9 mouse cellular contexts compared by ENCODE assay signal in genomic region chr8:106022483-106022882, GRCm38 (mm10). TPM values are rescaled to one million over a fixed set of nuclear protein-coding genes. Genes with fewer than 3 reads are reported as not detected.
A peak's percentile ranks its signal among the peaks of the same experiment; 100 is the strongest.
DNase-seq lines count a peak whose midpoint lies in the region; ATAC-seq and TF ChIP-seq lines count a peak whose summit lies in the region.
"Had no signal": no experiment of that assay in that cellular context is flagged by ENCODE, and none has a peak within 500 bp of the region (broad histone marks: within the 10 kb centered on the region; RNA-seq: fewer than 3 reads in every experiment).

No protein-coding gene starts in this region.

- H3K27ac ChIP-seq in ES-Bruce4 (ENCODE audit: insufficient read depth, low read length), result no peak overlapping the region
- H3K27ac ChIP-seq in bone marrow, adult 2 months (ENCODE audit: control insufficient read depth, insufficient read depth, low read depth, low read length, poor library complexity), result no peak overlapping the region
- no peak overlapping the region for H3K27ac ChIP-seq in embryonic facial prominence, embryonic 14.5 days (replicated peaks; ENCODE audit: low read depth, low read length)
- H3K27ac ChIP-seq in heart, embryonic 10.5 days, result no peak overlapping the region
- H3K27ac ChIP-seq in layer of hippocampus, adult 2 months, result no peak overlapping the region
- no peak overlapping the region for H3K27ac ChIP-seq in lung, embryonic 16.5 days (ENCODE audit: low read length)
- H3K27ac ChIP-seq: limb, embryonic 13.5 days had no signal

- TF ChIP-seq EP300 in ES-Bruce4 (IDR thresholded peaks at IDR 0.05; ENCODE audit: insufficient read depth, low read depth, low read length), result no peak

- peak; percentile 89 for TF ChIP-seq CTCF in ES-Bruce4 (IDR thresholded peaks at IDR 0.05; ENCODE audit: low read depth, low read length)
- peak; percentile 98 for TF ChIP-seq CTCF in bone marrow, adult 2 months (IDR thresholded peaks at IDR 0.05; ENCODE audit: control insufficient read depth, insufficient read depth, low read length)
- peak; percentile 99 for TF ChIP-seq CTCF in layer of hippocampus, adult 2 months (conservative IDR thresholded peaks at IDR 0.05)

- no peak overlapping the region for H3K4me3 ChIP-seq in ES-Bruce4 (ENCODE audit: low read depth, low read length)
- no peak overlapping the region for H3K4me3 ChIP-seq in bone marrow, adult 2 months (replicated peaks; ENCODE audit: control insufficient read depth, low read depth, low read length)
- H3K4me3 ChIP-seq in embryonic facial prominence, embryonic 14.5 days (ENCODE audit: low read depth, low read length), result no peak overlapping the region
- H3K4me3 ChIP-seq in heart, embryonic 10.5 days, result no peak overlapping the region
- H3K4me3 ChIP-seq in layer of hippocampus, adult 2 months, result no peak overlapping the region
- no peak overlapping the region for H3K4me3 ChIP-seq in lung, embryonic 16.5 days (ENCODE audit: low read length)
- H3K4me3 ChIP-seq: limb, embryonic 13.5 days had no signal

- no peaks in the 10 kb centered on the region for H3K27me3 ChIP-seq in ES-Bruce4 (ENCODE audit: control insufficient read depth, insufficient read depth, low read length, poor library complexity, severe bottlenecking)
- no peaks in the 10 kb centered on the region for H3K27me3 ChIP-seq in embryonic facial prominence, embryonic 14.5 days (replicated peaks; ENCODE audit: control insufficient read depth, insufficient read depth, low read length)
- no peaks in the 10 kb centered on the region for H3K27me3 ChIP-seq in heart, embryonic 10.5 days (ENCODE audit: insufficient read depth, poor library complexity, severe bottlenecking)
- no peaks in the 10 kb centered on the region for H3K27me3 ChIP-seq in lung, embryonic 16.5 days (ENCODE audit: control insufficient read depth, insufficient read depth, low read depth, low read length)
- H3K27me3 ChIP-seq: limb, embryonic 13.5 days had no signal

- H3K36me3 ChIP-seq in ES-Bruce4 (ENCODE audit: control insufficient read depth, insufficient read depth, low read length, poor library complexity, severe bottlenecking), result peaks cover 14% of the 10 kb centered on the region
- peaks cover 25% of the 10 kb centered on the region; the same call in 1 of the 2 replicates for H3K36me3 ChIP-seq in embryonic facial prominence, embryonic 14.5 days (ENCODE audit: control insufficient read depth, insufficient read depth, low read length)
- H3K36me3 ChIP-seq in heart, embryonic 10.5 days, result peaks cover 21% of the 10 kb centered on the region
- H3K36me3 ChIP-seq in lung, embryonic 16.5 days (ENCODE audit: control insufficient read depth, insufficient read depth, low read length), result peaks cover 2% of the 10 kb centered on the region; the same call in 1 of the 2 replicates

- H3K4me2 ChIP-seq in embryonic facial prominence, embryonic 14.5 days (ENCODE audit: low read depth, low read length), result no peak overlapping the region
- H3K4me2 ChIP-seq in lung, embryonic 16.5 days (ENCODE audit: low read depth, low read length), result no peak overlapping the region
- H3K4me2 ChIP-seq: limb, embryonic 13.5 days had no signal

- ATAC-seq in embryonic facial prominence, embryonic 14.5 days (ENCODE audit: low read depth), result peak; percentile 71; the same call in 1 of the 2 replicates
- ATAC-seq in lung, embryonic 16.5 days (ENCODE audit: low read depth), result peak; percentile 43; the same call in 1 of the 2 replicates

- H3K4me1 ChIP-seq in ES-Bruce4 (ENCODE audit: control insufficient read depth, insufficient read depth, low read length), result no peaks in the 10 kb centered on the region
- H3K4me1 ChIP-seq in bone marrow, adult 2 months (ENCODE audit: control insufficient read depth, insufficient read depth, low read length), result no peaks in the 10 kb centered on the region
- no peaks in the 10 kb centered on the region for H3K4me1 ChIP-seq in embryonic facial prominence, embryonic 14.5 days (ENCODE audit: control insufficient read depth, insufficient read depth, low read length)
- no peaks in the 10 kb centered on the region for H3K4me1 ChIP-seq in heart, embryonic 10.5 days
- no peaks in the 10 kb centered on the region for H3K4me1 ChIP-seq in lung, embryonic 16.5 days (replicated peaks; ENCODE audit: control insufficient read depth, insufficient read depth, low read length)
- H3K4me1 ChIP-seq: limb, embryonic 13.5 days had no signal

- TF ChIP-seq POLR2A in ES-Bruce4 (IDR thresholded peaks at IDR 0.05; ENCODE audit: insufficient read depth, low read length), result no peak
- TF ChIP-seq POLR2A in bone marrow, adult 2 months (IDR thresholded peaks at IDR 0.05; ENCODE audit: borderline replicate concordance, control insufficient read depth, low read depth, low read length), result no peak

- DNase-seq in embryonic facial prominence, embryonic 14.5 days (ENCODE audit: low spot score), result peak; percentile 82
- DNase-seq in heart, embryonic 10.5 days (ENCODE audit: low spot score), result peak; percentile 88
- peak; percentile 62 to 87 for DNase-seq in layer of hippocampus, adult 2 months (ENCODE audit: low spot score in 2 of 2)
- peak; percentile 83 for DNase-seq in retina, postnatal 1 day
- DNase-seq in thymus, postnatal 4 days, result peak; percentile 89

- H3K9ac ChIP-seq in ES-Bruce4 (ENCODE audit: low read depth, poor library complexity, severe bottlenecking), result no peak overlapping the region
- no peak overlapping the region for H3K9ac ChIP-seq in embryonic facial prominence, embryonic 14.5 days (ENCODE audit: low read depth, low read length)
- H3K9ac ChIP-seq in lung, embryonic 16.5 days (ENCODE audit: low read length), result no peak overlapping the region
- H3K9ac ChIP-seq: limb, embryonic 13.5 days had no signal

- no peaks in the 10 kb centered on the region for H3K9me3 ChIP-seq in ES-Bruce4 (replicated peaks; ENCODE audit: control insufficient read depth, insufficient read depth, low read length, poor library complexity, severe bottlenecking)
- H3K9me3 ChIP-seq in embryonic facial prominence, embryonic 14.5 days (ENCODE audit: control insufficient read depth, low read length), result no peaks in the 10 kb centered on the region
- H3K9me3 ChIP-seq in heart, embryonic 10.5 days, result no peaks in the 10 kb centered on the region
- no peaks in the 10 kb centered on the region for H3K9me3 ChIP-seq in lung, embryonic 16.5 days (ENCODE audit: control insufficient read depth, low read length)
- H3K9me3 ChIP-seq: limb, embryonic 13.5 days had no signal

RNA-seq across cellular contexts. Expression of gene Ddx28, which starts 10.8 kb away (rescaled TPM):
- 8.7 and 8.8 TPM in 2 replicates for polyA plus RNA-seq in ES-Bruce4 (2011; ENCODE audit: insufficient read depth, insufficient read length, low read depth, missing spikeins)
- polyA plus RNA-seq in bone marrow, adult 2 months (2011; ENCODE audit: insufficient read depth, insufficient read length, low replicate concordance, missing spikeins), result 4.0 and 6.0 TPM in 2 replicates
- polyA plus RNA-seq in embryonic facial prominence, embryonic 14.5 days (2014; fragmentation: Nextera tagmentation; extraction: Ambion mirVana), result 14.7 and 15.8 TPM in 2 replicates
- 16.1 and 18.7 TPM in 2 replicates for polyA plus RNA-seq in heart, embryonic 10.5 days (2016; fragmentation: Nextera tagmentation; extraction: Ambion mirVana)
- 10 to 100 TPM; 12.4 to 14.0 TPM for total RNA-seq in layer of hippocampus, adult 2 months (2021)
- 14.7 and 14.8 TPM in 2 replicates for polyA plus RNA-seq in lung, embryonic 16.5 days (2015; fragmentation: Nextera tagmentation; extraction: Ambion mirVana)

RNA-seq across cellular contexts. Expression of gene Dpep2nb, which starts 16.7 kb away (rescaled TPM):
- polyA plus RNA-seq in ES-Bruce4 (2011; ENCODE audit: insufficient read depth, insufficient read length, low read depth, missing spikeins), result not detected in 2 replicates
- not detected in 2 replicates for polyA plus RNA-seq in bone marrow, adult 2 months (2011; ENCODE audit: insufficient read depth, insufficient read length, low replicate concordance, missing spikeins)
- polyA plus RNA-seq in embryonic facial prominence, embryonic 14.5 days (2014; fragmentation: Nextera tagmentation; extraction: Ambion mirVana), result not detected in 2 replicates
- polyA plus RNA-seq in heart, embryonic 10.5 days (2016; fragmentation: Nextera tagmentation; extraction: Ambion mirVana), result 0.31 TPM in 1 of 2 replicates, not detected in the other
- total RNA-seq in layer of hippocampus, adult 2 months (2021), result not detected
- polyA plus RNA-seq in lung, embryonic 16.5 days (2015; fragmentation: Nextera tagmentation; extraction: Ambion mirVana), result 0.28 TPM in 1 of 2 replicates, not detected in the other
- polyA plus RNA-seq: limb, embryonic 13.5 days had no signal

RNA-seq across cellular contexts. Expression of gene Dus2, which starts 31.3 kb away (rescaled TPM):
- polyA plus RNA-seq in ES-Bruce4 (2011; ENCODE audit: insufficient read depth, insufficient read length, low read depth, missing spikeins), result 14.4 and 19.3 TPM in 2 replicates
- polyA plus RNA-seq in bone marrow, adult 2 months (2011; ENCODE audit: insufficient read depth, insufficient read length, low replicate concordance, missing spikeins), result 13.5 and 17.1 TPM in 2 replicates
- 16.0 and 20.2 TPM in 2 replicates for polyA plus RNA-seq in embryonic facial prominence, embryonic 14.5 days (2014; fragmentation: Nextera tagmentation; extraction: Ambion mirVana)
- polyA plus RNA-seq in heart, embryonic 10.5 days (2016; fragmentation: Nextera tagmentation; extraction: Ambion mirVana), result 19.7 and 19.8 TPM in 2 replicates
- total RNA-seq in layer of hippocampus, adult 2 months (2021), result 10 to 100 TPM; 21.0 TPM
- 18.4 and 19.3 TPM in 2 replicates for polyA plus RNA-seq in lung, embryonic 16.5 days (2015; fragmentation: Nextera tagmentation; extraction: Ambion mirVana)

RNA-seq across cellular contexts. Expression of gene Nfatc3, which starts 36.2 kb away (rescaled TPM):
- 68.9 and 78.3 TPM in 2 replicates for polyA plus RNA-seq in ES-Bruce4 (2011; ENCODE audit: insufficient read depth, insufficient read length, low read depth, missing spikeins)
- 8.5 and 17.8 TPM in 2 replicates for polyA plus RNA-seq in bone marrow, adult 2 months (2011; ENCODE audit: insufficient read depth, insufficient read length, low replicate concordance, missing spikeins)
- 7.2 and 7.3 TPM in 2 replicates for polyA plus RNA-seq in embryonic facial prominence, embryonic 14.5 days (2014; fragmentation: Nextera tagmentation; extraction: Ambion mirVana)
- polyA plus RNA-seq in heart, embryonic 10.5 days (2016; fragmentation: Nextera tagmentation; extraction: Ambion mirVana), result 4.9 and 6.5 TPM in 2 replicates
- total RNA-seq in layer of hippocampus, adult 2 months (2021), result 10 to 100 TPM; 12.4 to 12.7 TPM
- polyA plus RNA-seq in lung, embryonic 16.5 days (2015; fragmentation: Nextera tagmentation; extraction: Ambion mirVana), result 6.0 and 6.2 TPM in 2 replicates

RNA-seq across cellular contexts. Expression of gene Dpep3, which starts 43.3 kb away (rescaled TPM):
- polyA plus RNA-seq in ES-Bruce4 (2011; ENCODE audit: insufficient read depth, insufficient read length, low read depth, missing spikeins), result 0.47 and 0.48 TPM in 2 replicates
- not detected in 2 replicates for polyA plus RNA-seq in bone marrow, adult 2 months (2011; ENCODE audit: insufficient read depth, insufficient read length, low replicate concordance, missing spikeins)
- polyA plus RNA-seq in embryonic facial prominence, embryonic 14.5 days (2014; fragmentation: Nextera tagmentation; extraction: Ambion mirVana), result not detected in 2 replicates
- polyA plus RNA-seq in heart, embryonic 10.5 days (2016; fragmentation: Nextera tagmentation; extraction: Ambion mirVana), result not detected in 2 replicates
- total RNA-seq in layer of hippocampus, adult 2 months (2021), result not detected
- not detected in 2 replicates for polyA plus RNA-seq in lung, embryonic 16.5 days (2015; fragmentation: Nextera tagmentation; extraction: Ambion mirVana)
- polyA plus RNA-seq: limb, embryonic 13.5 days had no signal
